Mouse (Mus musculus): ENCODE measurements around the gene Ptcd2.

DNA sequence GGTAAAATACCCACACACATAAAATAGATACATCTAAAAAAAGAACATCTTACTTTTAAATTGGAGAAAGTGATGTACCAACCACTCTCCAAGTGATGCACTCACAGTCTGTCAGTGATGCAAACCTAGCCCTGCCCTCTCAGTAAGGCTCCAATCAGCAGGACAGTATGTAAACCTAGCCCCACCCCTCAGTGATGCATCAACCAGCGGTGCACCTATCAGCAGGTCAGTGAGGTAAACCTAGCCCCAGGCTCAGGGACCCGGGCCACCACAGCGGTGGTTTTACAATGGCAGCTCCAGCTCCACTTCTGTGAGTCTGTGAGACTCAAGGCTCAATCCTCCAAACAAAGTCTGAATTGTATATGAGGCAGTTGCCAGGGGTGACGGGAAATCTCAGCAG, 13.2 kb downstream of the Ptcd2 start:
- no peak for TF ChIP-seq CTCF (IDR thresholded peaks at IDR 0.05; ENCODE audit: extremely low read depth, insufficient read depth, low read length)
- TF ChIP-seq POLR2A (IDR thresholded peaks at IDR 0.05; ENCODE audit: extremely low read depth, insufficient read depth, low read length): no peak
